Mouse (Mus musculus) telencephalon, adult 2 months (tissue): Measurements from ENCODE around the gene Atad2b.
"Not testable (repeated sequence)": the region's sequence is repeated elsewhere in the genome, so short reads cannot be mapped to it uniquely, and the experiment has no call there.

ENCODE experiments used
- DNase-seq: peaks from one replicate; pipeline ENCODE4 v3.0.0-alpha.2; 2011; ENCODE audit warnings: low read depth, low spot score

Gene Atad2b

DNA sequence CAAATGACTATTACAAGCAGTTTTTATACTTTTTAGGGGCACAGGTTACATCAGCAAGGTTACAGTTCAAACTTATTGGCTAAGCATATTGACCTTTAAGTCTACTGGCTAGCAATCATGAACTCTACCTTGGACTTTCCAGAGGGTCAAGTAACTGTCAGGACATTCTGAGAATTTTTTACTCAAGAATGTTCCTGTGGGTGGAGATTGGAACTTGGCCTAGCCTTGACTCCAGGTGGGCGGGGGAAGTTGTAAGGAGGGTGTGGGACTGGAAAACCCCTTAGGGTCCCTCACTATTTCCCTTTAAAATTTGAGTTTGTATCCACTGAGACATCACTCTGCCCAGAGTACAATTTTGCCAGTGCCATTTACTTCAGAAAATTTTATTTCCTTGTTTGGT is 6.7 kb upstream of the Atad2b start:
- DNase-seq: not testable (repeated sequence)

DNA sequence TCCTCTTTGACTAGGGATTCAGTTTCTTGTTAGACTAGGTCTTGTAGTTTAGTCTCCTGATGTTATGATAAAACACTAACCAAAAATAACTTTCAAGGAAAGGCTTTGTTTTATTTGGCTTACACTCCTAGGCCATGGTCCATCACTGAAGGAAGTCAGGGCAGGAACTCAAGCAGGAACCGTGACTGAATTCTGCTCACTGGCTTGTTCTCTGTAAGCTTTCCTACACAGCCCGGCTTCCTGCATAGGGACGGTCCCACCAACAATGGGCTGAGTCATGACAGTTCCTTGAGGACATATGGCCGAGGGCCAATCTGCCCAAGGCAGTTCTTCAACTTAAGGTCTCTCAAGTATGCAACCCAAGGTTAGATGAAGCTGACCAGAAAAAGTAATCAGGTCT is 5.4 kb upstream of the Atad2b start:
- no peak for DNase-seq

GRCm38 (mm10) chr12:4914441-4914840 is 2.7 kb upstream of the Atad2b start:
- no peak for DNase-seq

- DNase-seq: no peak
Measured at GRCm38 (mm10) chr12:4914944-4915343, 2.2 kb upstream of the Atad2b start.

GRCm38 (mm10) chr12:4917805-4918591 is 845 bp downstream of the Atad2b start:
- peak; percentile 44 for DNase-seq

- DNase-seq: no peak
Measured at GRCm38 (mm10) chr12:4928197-4928596, 11.0 kb downstream of the Atad2b start.

DNA sequence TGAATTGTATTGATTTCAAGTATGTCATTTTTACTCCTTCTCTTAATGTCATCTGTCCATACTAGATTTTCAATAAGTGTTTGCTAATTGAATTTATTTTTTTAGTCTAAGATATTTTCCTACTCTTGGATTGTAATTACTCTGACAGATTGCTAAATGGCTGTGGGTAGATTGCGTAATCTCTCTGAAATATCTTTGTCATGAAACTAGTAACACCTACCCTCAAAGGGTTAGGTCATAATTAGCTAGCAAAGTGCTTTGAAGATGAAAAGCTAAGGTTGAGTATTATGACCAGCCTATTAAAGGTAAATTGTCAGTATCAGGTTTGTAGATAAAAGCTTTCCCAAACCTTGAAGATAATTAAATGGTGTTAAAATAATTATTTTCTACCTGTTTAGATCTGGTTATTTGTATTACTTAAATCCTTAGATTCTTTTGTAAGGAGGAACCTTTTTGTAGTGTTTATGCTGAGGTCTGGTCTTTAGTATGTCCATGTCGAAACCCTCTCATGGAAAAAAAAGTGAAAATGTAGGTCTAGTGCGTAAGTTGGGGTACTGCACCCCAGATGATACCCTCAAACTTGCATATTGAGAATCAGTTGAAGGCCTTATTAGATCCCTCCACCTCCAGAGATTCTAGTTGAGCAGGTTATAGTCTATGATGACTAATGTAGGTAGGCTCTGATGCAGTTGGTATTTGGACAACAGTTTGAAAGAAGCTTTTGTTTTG is 13.8 kb downstream of the Atad2b start:
- no peak for DNase-seq

- DNase-seq: no peak
Measured at GRCm38 (mm10) chr12:4952272-4952671, 35.1 kb downstream of the Atad2b start.

GRCm38 (mm10) chr12:4953156-4953555 is 36.0 kb downstream of the Atad2b start:
- DNase-seq: peak; percentile 28

DNA sequence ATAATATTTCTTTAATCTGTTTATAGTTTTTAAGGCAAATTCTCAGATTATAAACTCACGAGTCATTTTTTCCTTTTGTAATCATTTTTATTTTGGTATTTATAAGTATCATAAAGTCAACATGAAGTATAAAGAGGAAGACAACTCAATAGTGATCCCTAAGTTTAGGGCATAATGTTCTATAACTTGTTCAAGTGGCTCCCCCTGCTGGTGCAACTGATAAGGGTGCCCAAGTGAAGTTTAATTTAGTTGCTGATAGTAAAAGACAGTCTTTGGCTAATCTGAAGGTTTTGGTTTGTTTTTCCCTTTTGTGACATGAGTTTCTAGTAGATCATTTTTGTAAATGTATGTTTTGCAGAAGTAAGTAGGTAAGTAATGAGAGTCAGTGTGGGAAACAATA is 55.8 kb downstream of the Atad2b start:
- DNase-seq: peak; percentile 41

DNA sequence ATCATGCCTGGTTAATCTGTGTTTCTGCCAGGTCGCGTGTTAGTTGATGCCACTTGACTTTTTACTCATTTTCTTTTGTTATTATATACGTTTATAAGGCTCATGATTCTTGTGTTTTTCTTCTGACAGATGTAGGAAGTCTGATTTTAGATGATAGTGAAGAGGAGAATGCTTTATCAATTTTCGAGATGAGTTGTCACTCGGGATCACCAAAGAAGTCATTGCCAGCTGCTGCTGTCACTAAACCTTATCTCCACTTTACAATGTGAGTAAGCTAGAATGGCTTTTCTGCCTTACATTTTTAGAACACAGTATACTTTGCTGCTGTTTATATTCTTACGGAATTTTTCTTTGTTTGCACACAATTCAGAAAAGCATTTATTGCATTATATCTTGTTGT is 61.2 kb downstream of the Atad2b start:
- no peak for DNase-seq

DNA sequence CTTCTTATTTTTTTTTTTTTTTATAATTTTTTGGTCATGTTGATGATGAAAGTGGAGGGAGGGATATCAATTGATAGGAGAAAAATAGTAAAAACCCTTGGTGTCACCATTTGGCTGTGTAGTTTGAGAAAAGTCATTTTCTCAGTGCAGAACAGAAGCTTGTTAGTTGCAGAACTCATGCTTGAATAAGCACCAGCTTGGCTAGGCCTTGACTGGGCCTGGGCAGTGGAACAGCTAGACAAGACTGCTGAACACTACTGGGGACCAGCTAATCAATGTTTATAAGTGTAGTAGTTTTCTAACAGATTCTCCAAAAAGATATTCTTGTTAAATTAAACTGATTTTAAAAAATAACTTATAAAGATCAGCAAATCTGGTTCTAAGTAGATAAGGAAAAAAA is 79.8 kb downstream of the Atad2b start:
- DNase-seq: no peak

DNA sequence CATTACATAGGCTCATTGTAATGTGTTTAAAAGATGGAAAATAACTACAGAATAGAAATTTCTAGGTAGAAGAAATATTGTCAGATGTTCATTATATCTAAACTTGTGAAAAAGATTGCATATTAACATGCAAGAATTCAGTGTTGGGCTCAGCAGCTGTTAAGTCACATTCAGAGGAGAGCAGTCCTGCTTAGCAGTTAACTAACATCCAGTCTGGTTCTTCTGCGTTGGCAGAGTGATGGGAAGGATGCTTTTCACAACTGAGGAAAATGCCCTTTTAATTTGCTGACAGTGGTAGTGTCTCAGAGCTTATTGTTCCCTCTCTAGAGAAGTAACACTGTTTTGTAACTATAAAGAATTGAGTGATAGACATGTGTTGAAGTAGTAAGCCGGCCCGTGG is 88.2 kb downstream of the Atad2b start:
- DNase-seq: peak; percentile 46

- DNase-seq: not testable (repeated sequence)
Measured at GRCm38 (mm10) chr12:5005776-5006175, 88.6 kb downstream of the Atad2b start.

- not testable (repeated sequence) for DNase-seq
Measured at GRCm38 (mm10) chr12:5008638-5009037, 91.5 kb downstream of the Atad2b start.

- DNase-seq: peak; percentile 18
Measured at GRCm38 (mm10) chr12:5025226-5025861, 108.2 kb downstream of the Atad2b start.

DNA sequence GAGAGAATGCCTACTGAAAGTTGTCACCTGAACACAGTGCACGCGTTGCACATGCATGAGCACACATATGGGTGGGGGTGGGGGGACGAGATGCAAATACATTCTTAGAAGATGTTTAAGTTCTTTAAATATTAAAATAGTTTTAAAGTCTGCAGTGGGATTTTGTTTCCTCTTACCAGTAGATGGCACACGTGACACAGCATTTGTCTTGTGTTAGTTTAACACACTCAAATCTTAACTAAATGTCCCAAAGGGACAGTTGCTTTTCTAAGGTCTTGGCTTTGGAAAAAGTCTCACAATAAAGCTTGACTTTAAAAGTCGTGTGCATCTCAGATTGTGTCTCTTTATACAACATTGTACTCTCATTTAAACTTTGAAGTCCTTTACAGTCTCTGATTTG is 111.9 kb downstream of the Atad2b start:
- DNase-seq: no peak

DNA sequence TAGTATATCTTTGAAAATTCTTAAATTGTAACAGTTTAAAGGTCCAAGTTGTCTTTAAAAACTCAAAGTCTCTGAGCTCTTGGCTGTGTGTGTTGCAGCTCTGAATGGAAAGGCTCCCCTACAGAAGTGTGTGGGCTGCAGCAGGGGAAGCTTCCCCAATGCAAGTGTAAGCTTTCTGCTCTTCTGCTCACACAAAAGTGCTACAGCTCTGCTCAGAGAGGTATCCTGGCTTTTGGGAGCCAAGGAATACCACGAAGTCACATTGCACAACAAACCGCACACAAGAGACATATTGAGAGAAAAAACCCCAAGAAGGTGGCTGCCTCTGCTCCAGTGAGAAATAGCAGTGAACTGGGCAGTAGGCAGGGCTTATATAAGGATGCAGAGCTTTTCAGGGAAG is 120.9 kb downstream of the Atad2b start:
- DNase-seq: peak; percentile 57

GRCm38 (mm10) chr12:5044141-5044540 is 127.0 kb downstream of the Atad2b start:
- no peak for DNase-seq

- DNase-seq: no peak
Measured at GRCm38 (mm10) chr12:5048104-5048503, 131.0 kb downstream of the Atad2b start.

GRCm38 (mm10) chr12:5067590-5067989 is 150.4 kb downstream of the Atad2b start:
- no peak for DNase-seq

- DNase-seq: peak; percentile 73
Measured at GRCm38 (mm10) chr12:5070131-5070530, 153.0 kb downstream of the Atad2b start.

DNA sequence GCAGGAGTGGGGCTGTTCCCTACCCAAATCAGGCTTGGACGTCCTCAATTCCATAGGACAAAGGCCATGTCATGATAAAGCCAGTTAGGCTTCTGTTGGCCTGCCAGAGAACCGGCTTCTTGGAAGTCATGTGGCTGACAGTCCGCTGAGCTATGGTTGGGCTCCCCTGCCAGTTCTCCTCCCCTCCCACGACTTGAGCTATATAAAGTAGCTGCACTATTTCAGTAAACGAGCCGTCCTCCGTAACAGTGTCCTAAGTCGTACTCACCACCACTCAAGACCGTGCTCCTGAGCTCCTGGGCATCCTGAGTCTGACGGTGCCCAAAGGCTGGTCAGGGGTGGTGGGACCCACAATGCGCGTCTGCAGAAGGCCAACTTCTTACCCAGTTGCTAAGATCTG is 156.0 kb downstream of the Atad2b start:
- DNase-seq: peak; percentile 66
